Mouse (Mus musculus) cortical plate, adult 2 months (tissue): ENCODE results near the gene Aunip.

Experiments
- CTCF ChIP-seq: fragments of 200-500 bp; IDR thresholded peaks from 2 replicates; pipeline ENCODE4 v1.5.1; 2011; ENCODE audit warnings: mild to moderate bottlenecking, control low read depth, low read length; ENCODE audit not compliant: insufficient read depth; ENCODE audit errors: extremely low read depth
- POLR2A ChIP-seq: fragments of 200-500 bp; IDR thresholded peaks from 2 replicates; pipeline ENCODE4 v1.6.1; 2011; ENCODE audit warnings: mild to moderate bottlenecking, low read length, control low read depth; ENCODE audit not compliant: insufficient read depth; ENCODE audit errors: extremely low read depth

DNA sequence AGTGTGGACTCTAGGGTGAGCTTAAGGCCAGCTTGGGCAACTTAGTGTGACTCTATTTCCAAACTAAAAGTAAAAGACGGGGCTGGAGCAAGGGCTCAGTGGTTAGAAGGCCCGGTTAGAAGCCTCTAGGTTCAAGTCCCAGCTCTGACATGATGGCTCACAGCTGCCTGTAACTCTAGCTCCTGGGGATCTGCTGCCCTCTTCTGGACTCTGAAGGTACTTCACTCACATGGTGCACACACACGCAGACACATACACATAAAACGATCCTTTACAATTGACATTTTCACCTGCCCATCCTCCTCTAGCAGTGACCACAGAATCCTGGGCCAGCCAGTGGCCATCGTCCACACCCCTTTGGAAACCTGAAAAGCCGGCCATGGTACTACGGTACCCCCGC is 39.1 kb downstream of the Aunip start:
- 0 out of 2 replicates have a peak, but pooled peaks have one; percentile 3 for TF ChIP-seq CTCF
- no peak for TF ChIP-seq POLR2A
